Mouse (Mus musculus) limb, embryonic 15.5 days (tissue): Measurements from ENCODE around the gene Armcx2. TPM values are rescaled to one million over a fixed set of nuclear protein-coding genes. Genes with fewer than 3 reads are reported as not detected.
"Not testable (repeated sequence)": the region's sequence is repeated elsewhere in the genome, so short reads cannot be mapped to it uniquely, and the experiment has no call there.

ENCODE experiments used
- ATAC-seq: fragments of 200-750 bp; cut with Nextera tagmentation; 2 replicates; pipeline ENCODE4 v1.8.0; 2017; ENCODE audit warnings: low read depth, moderate TSS enrichment; ENCODE audit not compliant: insufficient number of reproducible peaks, low FRiP score, low TSS enrichment
- H3K27ac ChIP-seq: fragments of 300-500 bp; sonication (generic); 2 replicates; pipeline ENCODE4 v1.5.1; 2015; ENCODE audit warnings: moderate library complexity, mild to moderate bottlenecking, inconsistent platforms
- H3K27me3 ChIP-seq: fragments of 300-500 bp; sonication (generic); 2 replicates; pipeline ENCODE4 v1.6.1; 2015; ENCODE audit warnings: inconsistent platforms
- H3K36me3 ChIP-seq: fragments of 300-500 bp; sonication (generic); 2 replicates; pipeline ENCODE4 v1.6.1; 2015; ENCODE audit warnings: inconsistent platforms
- H3K4me1 ChIP-seq: fragments of 300-500 bp; sonication (generic); 2 replicates; pipeline ENCODE4 v1.6.1; 2015; ENCODE audit warnings: inconsistent platforms
- H3K4me2 ChIP-seq: fragments of 300-500 bp; sonication (generic); 2 replicates; pipeline ENCODE4 v1.6.1; 2015; ENCODE audit warnings: mild to moderate bottlenecking, inconsistent platforms
- H3K4me3 ChIP-seq: fragments of 300-500 bp; sonication (generic); 2 replicates; pipeline ENCODE4 v1.5.1; 2015; ENCODE audit warnings: mild to moderate bottlenecking, inconsistent platforms
- H3K9ac ChIP-seq: fragments of 300-500 bp; sonication (generic); 2 replicates; pipeline ENCODE4 v1.6.1; 2015; ENCODE audit warnings: inconsistent platforms
- H3K9me3 ChIP-seq: fragments of 300-500 bp; sonication (generic); 2 replicates; pipeline ENCODE4 v1.6.1; 2016; ENCODE audit warnings: inconsistent platforms
- WGBS: fragments of 180-500 bp; shearing (Covaris S2); methylation state at CpG from one replicate; pipeline ENCODE4 v1.1.7; 2015; 5-methylcytosine and 5-hydroxymethylcytosine counted together
- polyA plus RNA-seq: library from polyadenylated mRNA; unstranded; fragments of >200 nt; fragmentation: Nextera tagmentation; extraction: Ambion mirVana; gene quantifications from 2 replicates; pipeline ENCODE4 v1.2.1, GENCODE M21; 2015

Gene Armcx2
- 77.1 and 83.1 TPM in 2 replicates for polyA plus RNA-seq

- peak; percentile 83 for ATAC-seq
- no peaks in the 10 kb centered on the region; the same call in 1 of the 2 replicates for H3K4me1 ChIP-seq
- H3K36me3 ChIP-seq, result peaks cover 15% of the 10 kb centered on the region
- peak within 1 kb of the TSS; percentile 83 for H3K27ac ChIP-seq
- H3K4me3 ChIP-seq, result peak within 1 kb of the TSS; percentile 55
- H3K9ac ChIP-seq, result peak within 1 kb of the TSS; percentile 42
- H3K9me3 ChIP-seq, result no peaks in the 10 kb centered on the region
- 18% methylated on average over 16 of the region's 16 CpGs for WGBS
- peaks cover 4% of the 10 kb centered on the region for H3K27me3 ChIP-seq
- H3K4me2 ChIP-seq, result peak within 1 kb of the TSS; percentile 43
Observed at GRCm38 (mm10) chrX:134808755-134809224, at the start of gene Armcx2. Armcx2 (minus strand) TSS chrX:134809221.

GRCm38 (mm10) chrX:134849662-134850061 is 40.6 kb upstream of the Armcx2 start:
- Histone ChIP-seq H3K4me2 (no peak overlapping the region), H3K27me3 (no peaks in the 10 kb centered on the region)
- ATAC-seq, result no peak

GRCm38 (mm10) chrX:134844424-134844823 is 35.4 kb upstream of the Armcx2 start:
- WGBS, result 58% methylated on average over 2 of the region's 2 CpGs
- no peak overlapping the region for H3K27ac ChIP-seq
- no peak for ATAC-seq

More at GRCm38 (mm10) chrX:134849662-134850061, 40.6 kb upstream of the Armcx2 start:
- no peak overlapping the region for H3K27ac ChIP-seq
- H3K9ac ChIP-seq, result no peak overlapping the region
- no peaks in the 10 kb centered on the region for H3K4me1 ChIP-seq
- no peak overlapping the region for H3K4me3 ChIP-seq
- H3K36me3 ChIP-seq, result no peaks in the 10 kb centered on the region
- 73% methylated on average over 4 of the region's 4 CpGs for WGBS
- H3K9me3 ChIP-seq, result no peaks in the 10 kb centered on the region

GRCm38 (mm10) chrX:134830508-134830907 is 21.5 kb upstream of the Armcx2 start:
- Histone ChIP-seq H3K4me1 (no peaks in the 10 kb centered on the region), H3K9ac (no peak overlapping the region), H3K27ac (no peak overlapping the region), H3K27me3 (0 out of 2 replicates have a peak, but pooled peaks cover 3% of the 10 kb centered on the region), H3K9me3 (no peaks in the 10 kb centered on the region), H3K4me2 (no peak overlapping the region), H3K36me3 (no peaks in the 10 kb centered on the region), H3K4me3 (no peak overlapping the region)
- ATAC-seq, result no peak
- WGBS, result 47% methylated on average over 3 of the region's 3 CpGs

More at GRCm38 (mm10) chrX:134844424-134844823, 35.4 kb upstream of the Armcx2 start:
- Histone ChIP-seq H3K4me3 (no peak overlapping the region), H3K27me3 (no peaks in the 10 kb centered on the region), H3K36me3 (no peaks in the 10 kb centered on the region), H3K9me3 (no peaks in the 10 kb centered on the region), H3K4me2 (no peak overlapping the region), H3K9ac (no peak overlapping the region), H3K4me1 (no peaks in the 10 kb centered on the region)

GRCm38 (mm10) chrX:134807833-134808754 is 927 bp downstream of the Armcx2 start:
- Histone ChIP-seq H3K27me3 (peaks cover 4% of the 10 kb centered on the region), H3K9ac (peak overlapping the region; percentile 42), H3K4me2 (peak overlapping the region; percentile 43), H3K36me3 (peaks cover 15% of the 10 kb centered on the region), H3K4me3 (peak overlapping the region; percentile 55), H3K27ac (peak overlapping the region; percentile 83), H3K9me3 (no peaks in the 10 kb centered on the region), H3K4me1 (no peaks in the 10 kb centered on the region; the same call in 1 of the 2 replicates)
- 18% methylated on average over 27 of the region's 28 CpGs for WGBS
- peak; percentile 73 for ATAC-seq

- Histone ChIP-seq H3K9me3 (no peaks in the 10 kb centered on the region), H3K4me3 (no peak overlapping the region), H3K9ac (no peak overlapping the region), H3K27ac (no peak overlapping the region), H3K4me2 (no peak overlapping the region), H3K4me1 (no peaks in the 10 kb centered on the region), H3K36me3 (no peaks in the 10 kb centered on the region), H3K27me3 (no peaks in the 10 kb centered on the region)
- ATAC-seq, result no peak
- WGBS, result 80% methylated on average over 4 of the region's 4 CpGs
Observed at GRCm38 (mm10) chrX:134787728-134788127, 21.3 kb downstream of the Armcx2 start.

- not testable (repeated sequence) for H3K4me3 ChIP-seq, H3K27me3 ChIP-seq, H3K4me2 ChIP-seq, H3K4me1 ChIP-seq, H3K36me3 ChIP-seq, H3K9ac ChIP-seq, H3K27ac ChIP-seq, ATAC-seq, H3K9me3 ChIP-seq
- WGBS, result 53% methylated on average over 4 of the region's 4 CpGs
Observed at GRCm38 (mm10) chrX:134763428-134764198, 45.4 kb downstream of the Armcx2 start.

GRCm38 (mm10) chrX:134757293-134757995 is 51.6 kb downstream of the Armcx2 start:
- no peaks in the 10 kb centered on the region for H3K9me3 ChIP-seq
- WGBS, result 33% methylated on average over 12 of the region's 13 CpGs
- ATAC-seq, result 0 out of 2 replicates have a peak, but pooled peaks have one; percentile 38

GRCm38 (mm10) chrX:134756434-134757292 is 52.4 kb downstream of the Armcx2 start, which contains the start of gene Armcx3:
Armcx3 (plus strand) TSS chrX:134756595.
- 24% methylated on average over 46 of the region's 46 CpGs for WGBS

More at GRCm38 (mm10) chrX:134757293-134757995, 51.6 kb downstream of the Armcx2 start:
- H3K4me1 ChIP-seq, result no peaks in the 10 kb centered on the region
- peak overlapping the region; percentile 50 for H3K9ac ChIP-seq
- peaks cover 3% of the 10 kb centered on the region; the same call in 1 of the 2 replicates for H3K27me3 ChIP-seq
- peak overlapping the region; percentile 59 for H3K4me3 ChIP-seq
- peak overlapping the region; percentile 75 for H3K27ac ChIP-seq
- no peaks in the 10 kb centered on the region for H3K36me3 ChIP-seq
- peak overlapping the region; percentile 38 for H3K4me2 ChIP-seq

More at GRCm38 (mm10) chrX:134756434-134757292, 52.4 kb downstream of the Armcx2 start, which contains the start of gene Armcx3:
- no peaks in the 10 kb centered on the region for H3K4me1 ChIP-seq
- no peaks in the 10 kb centered on the region for H3K36me3 ChIP-seq
- H3K4me2 ChIP-seq, result peak within 1 kb of the TSS; percentile 38
- ATAC-seq, result peak; percentile 90
- no peaks in the 10 kb centered on the region for H3K9me3 ChIP-seq
- peak within 1 kb of the TSS; percentile 50 for H3K9ac ChIP-seq
- H3K4me3 ChIP-seq, result peak within 1 kb of the TSS; percentile 59
- peak within 1 kb of the TSS; percentile 75 for H3K27ac ChIP-seq
- H3K27me3 ChIP-seq, result peaks cover 3% of the 10 kb centered on the region; the same call in 1 of the 2 replicates
